ENCODE assay signal across 9 mouse cellular contexts in the genomic region with DNA sequence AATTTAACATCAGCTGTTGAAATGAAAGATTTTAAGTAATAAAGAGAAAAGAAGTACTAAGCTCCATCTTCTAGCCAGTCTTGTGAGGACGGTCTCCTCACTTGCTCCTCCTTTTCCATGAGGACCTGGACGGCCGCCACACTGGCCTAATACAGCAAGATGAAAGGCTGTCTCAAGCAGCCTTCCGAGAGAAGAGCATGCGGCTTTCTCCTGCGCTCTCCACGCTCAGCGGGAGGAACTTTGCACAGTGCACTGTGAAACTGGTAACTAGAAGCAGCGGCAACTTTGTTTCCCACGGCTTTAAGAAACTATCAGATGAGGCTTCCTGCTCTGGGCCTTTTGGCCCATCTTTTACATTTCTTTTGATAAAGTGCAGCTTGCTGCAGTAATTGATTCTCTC. TPM values are rescaled to one million over a fixed set of nuclear protein-coding genes. Genes with fewer than 3 reads are reported as not detected.
DNase-seq lines count a peak whose midpoint lies in the region; ATAC-seq and TF ChIP-seq lines count a peak whose summit lies in the region.
"Had no signal": no experiment of that assay in that cellular context is flagged by ENCODE, and none has a peak within 500 bp of the region (broad histone marks: within the 10 kb centered on the region; RNA-seq: fewer than 3 reads in every experiment).

No protein-coding gene starts in this region.

- no peaks in the 10 kb centered on the region for H3K27me3 ChIP-seq in heart, adult 2 months (ENCODE audit: control insufficient read depth, insufficient read depth, low read length)
- no peaks in the 10 kb centered on the region for H3K27me3 ChIP-seq in heart, embryonic 13.5 days (replicated peaks)
- no peaks in the 10 kb centered on the region for H3K27me3 ChIP-seq in kidney, postnatal 0 days (ENCODE audit: insufficient read depth, low read length)
- H3K27me3 ChIP-seq: liver, embryonic 15.5 days had no signal

- H3K27ac ChIP-seq in heart, adult 2 months, result no peak overlapping the region
- peak overlapping the region; percentile 54 for H3K27ac ChIP-seq in heart, embryonic 13.5 days (replicated peaks)
- H3K27ac ChIP-seq in kidney, postnatal 0 days, result no peak overlapping the region
- H3K27ac ChIP-seq: liver, embryonic 15.5 days had no signal

- no peak for TF ChIP-seq EP300 in heart, adult 2 months (IDR thresholded peaks at IDR 0.05; ENCODE audit: insufficient read depth, low read depth, low read length)

- no peak overlapping the region for H3K4me3 ChIP-seq in heart, adult 2 months
- peak overlapping the region; percentile 26 for H3K4me3 ChIP-seq in heart, embryonic 13.5 days
- H3K4me3 ChIP-seq in kidney, postnatal 0 days (replicated peaks; ENCODE audit: low read depth, low read length), result no peak overlapping the region
- H3K4me3 ChIP-seq: liver, embryonic 15.5 days had no signal

- TF ChIP-seq POLR2A in heart, adult 2 months (IDR thresholded peaks at IDR 0.05; ENCODE audit: insufficient read depth, low read depth, low read length), result no peak

- no peak overlapping the region for H3K9ac ChIP-seq in heart, adult 2 months (ENCODE audit: low read depth, low read length)
- peak overlapping the region; percentile 33 for H3K9ac ChIP-seq in heart, embryonic 13.5 days
- H3K9ac ChIP-seq in kidney, postnatal 0 days (ENCODE audit: low read depth, low read length), result no peak overlapping the region
- H3K9ac ChIP-seq: liver, embryonic 15.5 days had no signal

- TF ChIP-seq CTCF in heart, adult 2 months (IDR thresholded peaks at IDR 0.05), result no peak
- TF ChIP-seq CTCF in kidney, postnatal 0 days (IDR thresholded peaks at IDR 0.05; ENCODE audit: low read depth), result no peak

- intact Hi-C loops in heart, adult 2 months (cut with DNase I), result no loop called here

- no peak for ATAC-seq in heart, embryonic 13.5 days (ENCODE audit: extremely low read depth, insufficient number of reproducible peaks, low FRiP score, low TSS enrichment)
- no peak for ATAC-seq in kidney, postnatal 0 days (replicated peaks; ENCODE audit: low FRiP score, low read depth)

- H3K79me2 ChIP-seq in heart, adult 2 months (replicated peaks; ENCODE audit: control insufficient read depth, insufficient read depth, low read length), result no peaks in the 10 kb centered on the region

- 27% methylated on average over 10 of the region's 10 CpGs for WGBS in heart, adult 2 months
- WGBS in heart, embryonic 13.5 days, result 12% methylated on average over 10 of the region's 10 CpGs
- WGBS in kidney, postnatal 0 days, result 11% methylated on average over 10 of the region's 10 CpGs

- H3K4me1 ChIP-seq in heart, adult 2 months (ENCODE audit: control insufficient read depth, insufficient read depth, low read length), result no peaks in the 10 kb centered on the region
- H3K4me1 ChIP-seq in heart, embryonic 13.5 days, result peaks cover 8% of the 10 kb centered on the region
- H3K4me1 ChIP-seq in kidney, postnatal 0 days (replicated peaks; ENCODE audit: insufficient read depth, low read length), result no peaks in the 10 kb centered on the region
- H3K4me1 ChIP-seq: liver, embryonic 15.5 days had no signal

- no peaks in the 10 kb centered on the region for H3K9me3 ChIP-seq in heart, embryonic 13.5 days
- H3K9me3 ChIP-seq in kidney, postnatal 0 days (replicated peaks; ENCODE audit: low read length), result no peaks in the 10 kb centered on the region
- H3K9me3 ChIP-seq: liver, embryonic 15.5 days had no signal

- H3K4me2 ChIP-seq in heart, embryonic 13.5 days, result peak overlapping the region; percentile 60
- H3K4me2 ChIP-seq in kidney, postnatal 0 days (ENCODE audit: low read length), result 0 out of 2 replicates have a peak overlapping the region, but pooled peaks have one; percentile 8
- H3K4me2 ChIP-seq: liver, embryonic 15.5 days had no signal

- H3K36me3 ChIP-seq in heart, adult 2 months (ENCODE audit: control insufficient read depth, insufficient read depth, low read length), result no peaks in the 10 kb centered on the region
- H3K36me3 ChIP-seq in heart, embryonic 13.5 days, result no peaks in the 10 kb centered on the region
- H3K36me3 ChIP-seq in kidney, postnatal 0 days (ENCODE audit: insufficient read depth, low read length), result no peaks in the 10 kb centered on the region
- H3K36me3 ChIP-seq: liver, embryonic 15.5 days had no signal

- peak; percentile 14 to 30 for DNase-seq in heart, adult 2 months
- no peak for DNase-seq in heart, adult 11 months
- peak; percentile 43 to 59 for DNase-seq in adrenal gland, postnatal 36 days
- peak; percentile 28 for DNase-seq in kidney, postnatal 0 days (ENCODE audit: low spot score)
- DNase-seq in neural tube, embryonic 10.5 days (ENCODE audit: extremely low spot score, low spot score), result peak; percentile 44
- no peak for DNase-seq in T-cell, adult 2 months (ENCODE audit: low spot score)
- no peak for DNase-seq in spleen, postnatal 14 days (ENCODE audit: low spot score in 2 of 2)

RNA-seq across cellular contexts. Expression of a gene that starts 34.7 kb away (rescaled TPM):
- total RNA-seq in heart, adult 2 months (2021), result 10 to 100 TPM in 1 of 2 experiments, 1 to 10 TPM in 1; 7.5 to 10.3 TPM
- 3.2 and 4.3 TPM in 2 replicates for polyA plus RNA-seq in heart, adult 2 months (2012; rRNA removed)
- 10 to 100 TPM; 10.1 to 13.3 TPM for total RNA-seq in adrenal gland, postnatal 36 days (2021)
- 9.4 and 10.0 TPM in 2 replicates for polyA plus RNA-seq in heart, embryonic 13.5 days (2015; fragmentation: Nextera tagmentation; extraction: Ambion mirVana)
- polyA plus RNA-seq in kidney, postnatal 0 days (2015; fragmentation: Nextera tagmentation; extraction: Ambion mirVana), result 13.8 and 14.7 TPM in 2 replicates

Comparison
In these comparisons a context has a peak if more than half of its experiments do, and no peak if none do; other contexts are left out.
1. DNase-seq: peak in heart, adult 2 months (2 of 2), adrenal gland, postnatal 36 days (2 of 2), kidney, postnatal 0 days (single experiment) and neural tube, embryonic 10.5 days (single experiment); none in heart, adult 11 months (single experiment), T-cell, adult 2 months (single experiment) and spleen, postnatal 14 days (0 of 2).